In the genomic region with DNA sequence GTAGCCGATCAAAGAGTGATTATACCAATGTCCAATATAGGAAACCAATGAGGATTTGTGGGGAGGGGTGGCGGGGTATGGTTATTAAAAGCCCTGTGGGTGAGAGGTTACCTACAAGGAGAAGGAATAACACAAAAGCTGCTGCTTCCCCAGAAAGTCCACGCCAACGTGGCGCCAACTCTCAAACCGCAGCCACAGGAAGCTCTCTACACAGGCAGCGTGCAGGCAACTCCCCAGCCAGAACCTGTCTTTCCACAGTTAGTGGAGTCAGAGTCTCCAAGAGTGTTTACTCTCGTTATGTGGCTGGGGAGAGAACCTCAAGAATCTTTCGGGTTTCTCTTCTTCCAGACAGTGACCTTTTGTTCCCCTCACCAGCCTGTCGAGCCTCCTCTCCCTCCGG, we compare ENCODE assay signal across 15 mouse cellular contexts.
DNase-seq lines count a peak whose midpoint lies in the region; ATAC-seq lines count a peak whose summit lies in the region.
"Had no signal": no experiment of that assay in that cellular context is flagged by ENCODE, and none has a peak within 500 bp of the region (broad histone marks: within the 10 kb centered on the region; RNA-seq: fewer than 3 reads in every experiment).

No protein-coding gene starts in this region.

- no peak for ATAC-seq in CD4-positive, CD25-positive, alpha-beta regulatory T cell, adult 4 months
- ATAC-seq: intestine, embryonic 16.5 days; midbrain, embryonic 15.5 days had no signal

- DNase-seq in CD4-positive, CD25-positive, alpha-beta regulatory T cell, adult 2 months (ENCODE audit: low read depth, low spot score): peak; percentile 25
- DNase-seq in thymus, postnatal 14 days: peak; percentile 12
- no peak for DNase-seq in thymus, adult 18-20 months
- DNase-seq in natural killer cell, adult 2 months (ENCODE audit: low spot score in 2 of 2): peak; percentile 16 to 44
- peak; percentile 36 for DNase-seq in urinary bladder, postnatal 25 days (ENCODE audit: low spot score)
- DNase-seq in gastrocnemius, postnatal 25 days: no peak
- no peak for DNase-seq in left cerebral cortex, adult 8-10 months (ENCODE audit: low spot score in 2 of 2)
- DNase-seq: adrenal gland, postnatal 36 days; cerebellum, adult 2 months; gastrocnemius, adult 2 months; kidney, postnatal 4 days; right cerebral cortex, postnatal 4 days had no signal

Comparison
In these comparisons a context has a peak if more than half of its experiments do, and no peak if none do; other contexts are left out.
1. DNase-seq: peak in CD4-positive, CD25-positive, alpha-beta regulatory T cell, adult 2 months (single experiment), thymus, postnatal 14 days (single experiment), natural killer cell, adult 2 months (2 of 2) and urinary bladder, postnatal 25 days (single experiment); none in thymus, adult 18-20 months (0 of 2), gastrocnemius, postnatal 25 days (single experiment) and left cerebral cortex, adult 8-10 months (0 of 2).